Mouse (Mus musculus): ENCODE results near the gene 1110032A03Rik.

Gene 1110032A03Rik

DNA sequence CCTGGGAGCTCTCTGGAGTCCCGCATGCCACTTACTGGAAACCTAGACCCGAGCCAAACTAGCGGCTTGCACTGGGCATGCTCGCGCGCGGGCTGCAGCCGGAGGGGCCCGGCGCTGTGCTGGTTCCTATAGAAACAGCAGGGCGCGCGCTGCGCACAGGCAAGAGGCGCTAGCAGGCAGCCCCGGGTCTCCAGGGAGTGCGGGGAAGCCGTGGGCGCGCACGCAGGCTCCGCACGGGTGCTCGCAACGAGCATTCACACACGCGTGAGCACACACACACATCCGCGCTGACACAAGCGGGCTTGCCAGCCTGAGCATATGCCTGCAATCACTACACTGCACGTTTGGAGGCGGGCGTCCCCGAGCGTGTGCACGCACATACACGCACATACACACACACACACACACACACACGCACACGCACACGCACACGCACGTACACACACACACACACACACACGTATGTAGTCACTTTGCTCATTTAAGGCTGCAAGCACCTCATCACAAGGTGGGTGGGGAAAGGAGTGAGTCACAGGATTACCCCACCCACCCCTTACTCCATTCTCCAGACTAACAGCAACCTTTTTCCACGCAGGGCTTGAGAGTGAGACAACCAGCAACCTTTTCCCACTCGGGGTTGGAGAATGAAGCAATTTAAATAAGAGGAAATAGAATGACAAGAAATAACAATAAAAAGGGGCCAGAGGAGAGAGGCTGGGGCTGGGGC, 47.2 kb downstream of the 1110032A03Rik start:
- DNase-seq, result peak; percentile 98

DNA sequence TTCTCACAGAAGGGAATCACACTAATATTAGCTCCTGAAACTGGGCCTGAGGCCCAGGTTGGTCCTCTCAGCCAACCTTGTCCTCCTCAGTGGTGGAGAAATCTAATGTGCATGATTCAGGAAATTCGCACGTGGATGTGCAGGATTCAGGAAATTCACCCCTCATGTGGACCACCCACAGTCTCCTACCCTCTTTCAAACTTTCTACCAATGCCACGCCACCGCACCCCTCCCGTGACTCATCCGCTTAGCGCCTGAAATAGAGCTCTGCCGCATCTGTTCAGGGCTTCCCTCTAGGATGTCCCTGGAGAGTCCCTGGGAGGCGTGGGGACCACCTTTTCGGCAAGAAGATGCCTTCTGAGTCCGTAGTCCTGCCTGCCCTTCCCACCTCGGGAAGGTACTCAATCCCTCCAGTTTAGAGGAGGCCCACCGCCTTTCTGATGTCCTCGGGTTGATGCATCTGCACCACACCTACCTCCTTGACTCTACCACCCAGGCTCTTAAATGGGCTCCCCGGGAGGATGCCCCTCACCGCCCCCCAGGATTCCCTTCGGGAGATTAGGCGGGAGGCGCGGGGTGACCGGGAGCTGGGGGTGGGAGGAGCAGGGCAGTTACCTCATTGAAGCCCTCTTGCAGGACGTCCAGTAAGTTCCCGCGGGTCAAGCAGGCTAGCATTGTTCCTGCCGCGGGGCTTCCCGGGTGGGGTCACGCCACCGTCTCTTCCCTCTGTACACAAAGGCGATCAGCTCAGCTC, 48.0 kb downstream of the 1110032A03Rik start:
- no peak for DNase-seq

DNA sequence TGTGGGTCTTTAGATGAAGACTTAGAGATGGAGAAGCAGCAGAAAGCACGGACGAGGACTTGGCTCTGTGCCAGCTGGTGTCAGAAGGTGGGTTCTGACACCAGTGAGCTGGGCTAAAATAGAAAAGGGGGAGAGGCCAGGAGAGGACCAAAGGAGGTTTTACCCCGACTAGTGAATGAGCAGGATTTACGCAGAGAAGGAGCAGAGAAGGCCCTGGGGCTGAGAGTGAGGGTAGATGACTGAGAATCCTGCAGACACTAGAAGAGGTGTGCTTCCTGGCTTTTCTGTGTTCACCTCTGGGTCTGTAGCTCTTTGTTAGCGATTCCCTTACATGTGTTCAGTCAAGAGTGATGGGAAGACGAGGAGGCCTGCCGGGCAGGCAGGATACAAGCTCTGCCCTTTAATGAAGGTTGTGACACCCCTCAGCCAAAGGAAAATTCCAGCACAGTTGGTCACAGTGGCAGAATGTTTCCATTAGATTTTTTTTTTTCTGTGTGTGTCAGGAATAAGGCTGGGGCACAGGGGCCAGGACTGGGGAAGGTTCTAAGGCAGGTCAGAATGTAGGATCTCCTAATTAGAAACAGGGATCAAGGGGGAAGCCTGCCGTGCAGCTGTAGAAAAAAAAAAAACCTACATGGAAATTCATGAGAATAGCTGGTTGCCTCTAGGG, 49.3 kb downstream of the 1110032A03Rik start:
- DNase-seq, result no peak

DNA sequence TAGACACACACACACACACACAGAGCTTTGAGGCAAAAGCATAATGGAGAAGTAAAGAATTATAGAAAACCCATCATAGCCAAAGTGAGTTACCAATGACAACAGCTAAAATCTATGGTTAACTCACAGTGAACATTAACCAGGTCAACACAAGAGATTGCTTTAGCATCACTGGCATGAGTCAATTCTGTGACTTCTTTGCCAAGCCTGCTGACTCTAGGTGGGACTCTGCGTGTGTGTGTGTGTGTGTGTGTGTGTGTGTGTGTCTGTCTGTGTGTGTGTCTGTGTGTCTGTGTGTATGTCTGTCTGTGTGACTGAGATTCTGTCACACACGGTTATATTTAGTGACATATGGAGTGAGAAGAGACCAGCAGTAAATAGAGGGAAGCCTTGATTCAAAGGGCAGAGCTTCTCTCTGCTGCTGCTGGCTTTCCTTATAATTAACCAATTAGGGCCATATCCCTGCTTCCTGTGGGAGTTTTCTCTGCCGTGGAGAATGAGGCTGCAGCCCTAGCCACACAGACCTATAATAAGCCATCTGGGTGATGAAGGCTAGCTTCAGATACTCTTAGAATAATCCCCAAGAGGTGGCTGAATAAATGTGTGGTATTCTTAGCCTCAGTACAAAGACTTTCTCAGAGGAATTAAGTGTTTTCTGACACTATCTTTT, 50.5 kb downstream of the 1110032A03Rik start:
- no peak for DNase-seq

DNA sequence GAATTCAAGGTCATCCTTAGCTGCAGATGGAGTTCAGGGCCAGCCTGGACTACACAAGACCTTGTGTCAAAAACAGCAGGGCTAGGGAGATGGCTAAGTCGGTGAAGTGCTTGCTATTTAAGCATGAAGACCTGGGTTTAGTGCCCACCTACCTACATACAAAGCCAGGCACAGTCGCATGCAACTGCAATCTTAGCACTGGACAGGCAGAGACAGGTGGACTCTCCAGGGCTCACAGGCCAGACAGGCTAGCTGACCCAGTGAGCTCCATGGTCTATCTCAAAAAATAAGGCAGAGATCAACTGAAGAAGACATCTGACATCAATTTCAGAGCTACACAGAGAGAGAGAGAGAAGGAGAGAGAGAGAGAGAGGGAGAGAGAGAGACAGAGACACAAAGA, 51.2 kb downstream of the 1110032A03Rik start:
- DNase-seq, result no peak

DNA sequence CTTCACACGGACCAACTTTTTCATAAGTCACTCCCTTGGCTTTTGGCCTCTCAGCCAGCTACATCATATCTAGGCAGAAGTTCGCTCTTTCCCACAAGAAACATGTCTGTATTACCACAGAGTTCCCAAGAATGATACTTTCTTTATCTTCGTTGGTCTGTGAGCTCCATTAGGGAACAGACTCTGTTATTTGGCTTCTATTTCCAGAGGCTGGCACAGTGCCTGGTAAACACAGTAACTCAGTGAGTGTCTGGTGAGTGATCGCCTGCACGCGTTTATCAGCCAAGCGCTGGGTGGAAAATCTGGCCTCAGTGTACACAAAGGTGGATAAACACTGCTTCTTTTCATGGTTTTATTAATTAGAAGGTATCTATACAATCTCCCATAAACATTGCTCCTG, 51.9 kb downstream of the 1110032A03Rik start:
- DNase-seq, result peak; percentile 96

DNA sequence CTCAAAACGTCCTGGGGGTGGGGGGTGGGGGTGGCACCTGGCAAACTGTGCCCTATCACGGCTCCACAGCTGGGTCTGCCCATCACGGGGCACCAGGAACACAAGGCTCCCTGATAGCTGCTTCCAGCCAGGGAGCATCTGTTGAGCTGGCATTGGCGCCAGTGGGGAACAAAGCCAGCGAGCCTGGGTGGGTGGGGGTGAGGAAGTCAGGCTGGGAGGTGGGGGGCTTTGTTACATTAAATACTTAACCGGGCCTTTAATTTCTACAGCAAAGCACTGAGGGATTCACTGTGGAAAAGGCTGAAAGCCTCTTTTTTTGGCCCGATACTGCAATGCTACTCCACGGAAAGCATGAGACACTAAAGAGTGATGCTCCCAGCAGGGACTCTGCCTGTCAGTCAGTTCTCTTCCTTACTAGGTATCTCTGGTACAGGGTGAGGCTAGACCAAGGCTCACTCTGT, 52.8 kb downstream of the 1110032A03Rik start:
- peak; percentile 95 for DNase-seq

DNA sequence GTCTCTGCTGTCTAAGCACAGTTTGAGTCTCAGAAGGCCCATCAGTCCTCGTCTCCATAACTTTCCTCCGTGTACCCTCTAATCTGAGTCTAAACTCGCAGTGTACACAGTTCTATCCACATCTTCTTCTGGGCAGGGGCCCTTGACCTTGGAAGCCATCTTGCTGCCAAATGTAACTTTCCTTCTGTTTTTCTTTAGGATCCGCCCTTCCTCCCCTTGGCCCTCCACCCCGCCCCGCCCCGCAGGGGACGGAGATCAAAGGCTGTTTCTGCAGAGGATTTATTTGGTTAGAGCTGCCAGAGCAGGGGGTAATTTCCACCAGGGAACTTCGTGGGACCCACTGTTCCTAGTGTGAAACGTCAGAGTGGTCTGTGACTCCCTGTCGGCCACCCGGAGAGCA, 54.3 kb downstream of the 1110032A03Rik start:
- peak; percentile 94 for DNase-seq

DNA sequence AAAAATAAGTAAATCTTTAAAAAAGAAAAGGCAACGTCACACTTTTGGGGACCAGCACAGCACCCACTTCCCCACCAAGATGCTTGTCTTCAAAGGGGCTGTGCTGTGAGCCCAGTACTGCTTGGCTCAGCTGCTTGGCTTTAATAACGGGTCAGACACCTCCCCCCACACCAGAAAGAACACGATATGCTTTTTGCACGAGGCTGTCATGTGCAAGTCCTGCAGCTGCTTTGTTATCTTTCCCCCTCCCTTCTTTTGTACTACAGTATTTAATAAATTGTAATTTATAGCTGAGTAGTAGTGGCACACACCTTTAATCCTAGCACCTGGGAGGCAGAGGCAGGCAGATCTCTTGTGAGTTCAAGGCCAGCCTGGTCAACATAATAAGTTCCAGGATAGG, 56.4 kb downstream of the 1110032A03Rik start:
- no peak for DNase-seq

DNA sequence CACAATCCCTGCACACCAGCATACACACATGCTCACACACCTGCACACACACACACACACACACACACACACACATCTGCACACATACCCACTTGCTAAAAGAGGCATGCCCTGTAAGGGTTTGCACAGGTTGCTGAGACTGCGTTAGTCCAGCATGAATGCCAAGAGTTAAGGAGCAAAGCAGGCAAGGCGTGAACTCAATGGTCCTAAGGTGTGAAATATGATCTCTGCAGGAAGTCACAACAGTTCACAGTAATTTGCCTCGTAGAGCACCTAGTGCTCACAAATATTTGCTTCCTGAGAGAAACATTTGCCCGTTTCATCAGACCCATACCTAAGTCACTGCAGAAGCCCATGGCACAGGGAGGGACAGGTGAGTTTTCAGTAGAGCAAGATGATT, 61.1 kb downstream of the 1110032A03Rik start:
- DNase-seq, result no peak
